Mouse (Mus musculus): Measurements from ENCODE around the gene Itpr1.

DNA sequence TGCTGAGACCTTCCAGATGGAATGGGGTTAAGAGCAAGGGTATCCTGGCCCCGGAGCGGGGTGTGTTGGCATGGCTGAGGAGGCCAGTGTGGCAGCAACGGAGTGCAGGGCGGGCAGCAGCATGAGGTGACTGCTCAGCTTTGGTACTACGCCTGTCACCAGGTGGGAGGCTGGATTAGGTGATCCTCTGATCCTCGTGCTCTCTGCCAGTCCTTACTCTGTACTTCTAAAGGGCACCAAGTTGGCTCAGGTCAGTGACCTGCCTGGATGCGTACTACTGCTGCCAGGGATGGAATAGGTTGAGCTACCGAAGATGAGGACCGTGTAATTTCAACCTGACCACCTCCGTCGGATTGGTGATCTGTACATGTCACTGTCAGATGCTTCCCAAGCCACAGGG is 245.9 kb downstream of the Itpr1 start:
- TF ChIP-seq TAL1 (IDR thresholded peaks at IDR 0.05; ENCODE audit: low read length), result no peak
- no peak for TF ChIP-seq GATA1 (IDR thresholded peaks at IDR 0.05; ENCODE audit: low read length)

All from erythroblast, embryonic 14.5 days (primary cell).